Mouse (Mus musculus) E14TG2a.4 (cell line): ENCODE results near the gene Rpl29.

ENCODE experiments used
- CTCF ChIP-seq: conservative IDR thresholded peaks from 2 replicates; pipeline ENCODE4 v1.5.1; 2014; ENCODE audit warnings: low read length
- NANOG ChIP-seq: IDR thresholded peaks from 2 replicates; pipeline ENCODE4 v1.6.1; 2014; ENCODE audit warnings: borderline replicate concordance, low read length, mixed read lengths

DNA sequence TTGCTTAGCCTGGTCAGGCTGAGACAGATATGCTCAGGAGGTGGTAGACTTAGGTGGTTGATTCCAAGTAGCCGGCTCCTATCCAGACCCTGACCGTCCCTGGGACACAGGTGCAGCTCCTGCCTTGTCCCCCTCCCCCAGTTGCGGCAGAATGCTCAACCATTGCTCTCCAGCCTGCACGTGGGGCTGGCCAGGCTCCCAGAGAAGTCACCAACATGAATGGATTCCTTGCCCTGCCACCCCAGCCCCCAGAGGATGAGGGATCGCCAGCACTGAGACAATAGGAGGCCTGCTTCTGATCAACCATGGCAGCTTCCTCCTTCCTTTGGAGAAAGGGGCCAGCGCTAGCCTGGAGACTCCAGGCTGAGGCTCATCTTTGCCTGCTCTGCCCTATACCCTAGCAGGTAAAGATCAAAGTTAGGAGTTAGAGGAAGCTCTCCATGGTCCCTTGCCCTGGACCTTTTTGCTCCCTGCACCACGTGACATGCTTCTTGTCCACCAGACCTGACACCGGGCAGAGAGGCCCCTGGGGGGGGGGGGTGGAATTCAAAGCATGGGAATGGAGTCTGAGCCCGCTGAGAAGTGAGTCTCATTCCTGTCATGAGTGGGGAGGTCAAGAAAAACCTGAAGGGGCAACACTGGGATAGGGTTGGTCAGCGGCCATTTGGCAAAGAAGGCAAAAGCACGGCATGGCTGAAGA, 36.3 kb upstream of the Rpl29 start:
- TF ChIP-seq CTCF, result no peak
- no peak for TF ChIP-seq NANOG
